Mouse (Mus musculus) liver, adult 2 months (tissue): ENCODE measurements around the gene Add3. TPM values are rescaled to one million over a fixed set of nuclear protein-coding genes. Genes with fewer than 3 reads are reported as not detected.

ENCODE experiments used
- DNase-seq: peaks from one replicate; pipeline ENCODE4 v3.0.0-alpha.2; 2011; ENCODE audit warnings: low read depth, low spot score; ENCODE audit errors: extremely low read depth
- H3K27ac ChIP-seq: fragments of 200-500 bp; replicated peaks from 2 replicates; pipeline ENCODE4 v1.5.1; 2012; ENCODE audit warnings: low read depth, mild to moderate bottlenecking, control low read depth, inconsistent platforms, low read length; ENCODE audit not compliant: insufficient read depth
- H3K27me3 ChIP-seq: fragments of 200-500 bp; 2 replicates; pipeline ENCODE4 v1.6.1; 2012; ENCODE audit warnings: mild to moderate bottlenecking, moderate library complexity, low read length, inconsistent platforms; ENCODE audit not compliant: control insufficient read depth, insufficient read depth
- H3K36me3 ChIP-seq: fragments of 200-500 bp; 2 replicates; pipeline ENCODE4 v1.6.1; 2012; ENCODE audit warnings: low read length, inconsistent platforms; ENCODE audit not compliant: control insufficient read depth, insufficient read depth
- H3K4me1 ChIP-seq: fragments of 200-500 bp; 2 replicates; pipeline ENCODE4 v1.6.1; 2011; ENCODE audit warnings: low read length; ENCODE audit not compliant: control insufficient read depth, insufficient read depth
- H3K4me3 ChIP-seq: fragments of 200-500 bp; 2 replicates; pipeline ENCODE4 v1.5.1; 2011; ENCODE audit warnings: low read depth, mild to moderate bottlenecking, control low read depth, low read length, moderate library complexity; ENCODE audit not compliant: insufficient read depth
- H3K79me2 ChIP-seq: fragments of 200-500 bp; 2 replicates; pipeline ENCODE4 v1.6.1; 2012; ENCODE audit warnings: inconsistent platforms, mild to moderate bottlenecking, low read length, moderate library complexity; ENCODE audit not compliant: control insufficient read depth, insufficient read depth
- H3K9ac ChIP-seq: fragments of 200-500 bp; 2 replicates; pipeline ENCODE4 v1.6.1; 2012; ENCODE audit warnings: low read depth, mild to moderate bottlenecking, control low read depth, inconsistent platforms, low read length
- CTCF ChIP-seq: fragments of 200-500 bp; IDR thresholded peaks from 2 replicates; pipeline ENCODE4 v1.5.1; 2011; ENCODE audit warnings: low read depth, low read length, control low read depth
- POLR2A ChIP-seq: fragments of 200-500 bp; IDR thresholded peaks from 2 replicates; pipeline ENCODE4 v1.6.1; 2011; ENCODE audit warnings: low read length, control low read depth; ENCODE audit not compliant: insufficient read depth; ENCODE audit errors: extremely low read depth
- WGBS: fragments of 180-500 bp; shearing (Covaris S2); methylation state at CpG from one replicate; pipeline ENCODE4 v1.1.7; 2018; 5-methylcytosine and 5-hydroxymethylcytosine counted together
- polyA plus RNA-seq: library from polyadenylated mRNA; depleted of rRNA; stranded (reverse); fragments of >200 nt; gene quantifications from 2 replicates; pipeline ENCODE4 v1.2.3, GENCODE M21; 2012
- total RNA-seq: library from RNA; depleted of rRNA; stranded (reverse); fragments of >200 nt; gene quantifications from 2 replicates; pipeline ENCODE4 v1.2.3, GENCODE M21; 2014

Add3 gene
- total and polyA plus RNA-seq, 2 experiments: 4.3 to 12.1 TPM

GRCm38 (mm10) chr19:53156361-53156760 lies 16.1 kb downstream of the Add3 start:
- no peak for TF ChIP-seq CTCF
- no peak for TF ChIP-seq POLR2A
- Histone ChIP-seq H3K27ac (no peak overlapping the region), H3K27me3 (no peaks in the 10 kb centered on the region), H3K9ac (no peak overlapping the region), H3K4me1 (peaks cover 3% of the 10 kb centered on the region; the same call in 1 of the 2 replicates), H3K36me3 (no peaks in the 10 kb centered on the region), H3K4me3 (no peak overlapping the region), H3K79me2 (peaks cover 3% of the 10 kb centered on the region; the same call in 1 of the 2 replicates)
- DNase-seq: no peak
- 87% methylated on average over 3 of the region's 3 CpGs for WGBS

DNA sequence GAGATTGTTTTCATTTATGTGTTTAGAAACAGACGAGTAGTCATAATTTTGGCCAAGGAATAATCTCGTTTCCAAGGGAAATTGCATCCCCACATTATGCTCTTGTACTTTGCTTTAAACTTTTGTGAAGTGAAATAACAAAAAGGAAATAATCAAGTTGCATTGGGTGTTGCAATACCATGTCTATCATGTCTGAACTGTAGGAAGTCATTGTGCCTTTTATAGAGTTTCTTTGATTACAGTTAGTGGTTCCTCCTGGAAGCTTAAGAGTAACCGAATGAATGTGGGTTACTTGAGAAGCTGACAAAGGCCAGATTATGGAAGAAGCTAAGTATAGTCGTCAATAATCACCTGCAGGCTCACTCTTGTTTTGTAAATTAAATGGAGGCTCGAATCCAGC lies 16.9 kb downstream of the Add3 start:
- H3K4me3 ChIP-seq: no peak overlapping the region
- WGBS: 71% methylated on average over 5 of the region's 5 CpGs

DNA sequence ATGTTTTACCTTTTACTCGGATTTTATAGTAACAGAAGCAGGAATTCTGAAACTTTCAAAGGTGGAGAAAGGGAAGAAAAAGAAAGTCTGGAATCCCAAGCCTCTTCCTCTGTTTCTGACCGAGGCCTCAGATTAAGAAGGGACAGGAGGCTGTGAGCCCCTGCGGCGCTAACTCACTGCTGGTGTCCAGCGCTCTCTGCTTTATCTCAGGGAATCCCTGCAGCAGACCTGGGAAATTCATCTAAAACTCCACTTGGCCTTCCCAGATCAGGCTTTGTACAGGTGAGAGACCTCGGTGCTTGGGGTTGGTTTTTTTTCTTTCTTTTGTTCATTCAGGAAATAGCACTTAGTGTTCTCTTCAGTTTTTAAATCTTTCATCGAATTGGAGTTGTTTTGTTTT lies 19.1 kb downstream of the Add3 start:
- H3K27me3 ChIP-seq: no peaks in the 10 kb centered on the region
- H3K9ac ChIP-seq: no peak overlapping the region
- H3K4me3 ChIP-seq: no peak overlapping the region
- no peak for TF ChIP-seq POLR2A
- H3K36me3 ChIP-seq: no peaks in the 10 kb centered on the region
- no peaks in the 10 kb centered on the region; the same call in 1 of the 2 replicates for H3K79me2 ChIP-seq
- DNase-seq: no peak
- H3K4me1 ChIP-seq: no peaks in the 10 kb centered on the region
- no peak overlapping the region for H3K27ac ChIP-seq
- WGBS: 84% methylated on average over 7 of the region's 7 CpGs

More for the DNA sequence above, 16.9 kb downstream of the Add3 start:
- Histone ChIP-seq H3K4me1 (peaks cover 3% of the 10 kb centered on the region; the same call in 1 of the 2 replicates), H3K27me3 (no peaks in the 10 kb centered on the region), H3K79me2 (no peaks in the 10 kb centered on the region; the same call in 1 of the 2 replicates), H3K27ac (no peak overlapping the region), H3K9ac (no peak overlapping the region), H3K36me3 (no peaks in the 10 kb centered on the region)
- DNase-seq: no peak
- TF ChIP-seq POLR2A: no peak
- TF ChIP-seq CTCF: no peak

DNA sequence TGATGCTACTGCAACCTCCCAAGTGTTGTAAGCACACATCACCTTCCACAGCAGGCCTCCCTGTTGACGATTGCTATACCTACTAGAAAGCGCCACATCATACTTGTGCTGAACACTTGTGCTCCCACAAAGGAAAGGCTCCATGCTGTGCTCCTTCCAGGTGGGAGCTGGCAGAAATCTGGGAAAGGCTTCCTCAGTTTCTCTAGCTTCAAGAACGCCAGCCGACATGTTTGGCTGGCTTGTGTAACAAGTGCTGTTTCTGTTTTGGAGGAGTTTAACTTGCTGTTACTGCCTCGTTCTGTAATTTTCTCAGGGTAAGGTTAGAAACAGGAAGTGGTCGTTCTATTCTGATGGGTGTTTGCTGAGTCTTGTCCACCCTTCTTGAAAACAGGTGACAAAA lies 22.7 kb downstream of the Add3 start:
- H3K4me3 ChIP-seq: no peak overlapping the region
- H3K27ac ChIP-seq: no peak overlapping the region
- WGBS: 87% methylated on average over 6 of the region's 6 CpGs
- no peak for DNase-seq
- no peak overlapping the region for H3K9ac ChIP-seq
- no peaks in the 10 kb centered on the region for H3K27me3 ChIP-seq
- peaks cover 3% of the 10 kb centered on the region; the same call in 1 of the 2 replicates for H3K79me2 ChIP-seq
- TF ChIP-seq CTCF (no peak), POLR2A (no peak)
- H3K4me1 ChIP-seq: no peaks in the 10 kb centered on the region
- no peaks in the 10 kb centered on the region for H3K36me3 ChIP-seq

DNA sequence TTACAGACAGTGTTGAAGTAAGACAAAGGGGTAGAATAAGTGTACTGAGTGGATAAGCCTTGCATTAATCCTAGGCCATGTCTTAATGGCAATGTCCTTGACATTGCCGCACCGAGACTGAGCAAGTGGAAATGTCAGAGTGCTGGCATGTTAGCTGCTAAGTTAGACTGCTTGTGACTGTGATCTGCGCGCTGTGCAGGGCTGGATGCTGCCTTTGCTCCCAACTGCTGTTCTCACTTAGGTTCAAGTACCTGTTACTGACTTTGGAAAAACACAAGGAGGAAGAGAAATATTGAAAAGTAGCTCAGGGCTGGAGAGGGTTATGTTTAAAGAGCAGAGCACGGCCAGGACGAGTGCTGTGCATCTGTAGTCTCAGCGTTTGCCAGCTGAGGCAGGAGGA lies 24.4 kb downstream of the Add3 start:
- Histone ChIP-seq H3K27ac (no peak overlapping the region), H3K36me3 (no peaks in the 10 kb centered on the region), H3K9ac (no peak overlapping the region), H3K79me2 (peaks cover 7% of the 10 kb centered on the region; the same call in 1 of the 2 replicates), H3K27me3 (no peaks in the 10 kb centered on the region), H3K4me3 (no peak overlapping the region), H3K4me1 (no peaks in the 10 kb centered on the region)
- DNase-seq: no peak
- 85% methylated on average over 7 of the region's 7 CpGs for WGBS
- TF ChIP-seq CTCF (no peak), POLR2A (no peak)

DNA sequence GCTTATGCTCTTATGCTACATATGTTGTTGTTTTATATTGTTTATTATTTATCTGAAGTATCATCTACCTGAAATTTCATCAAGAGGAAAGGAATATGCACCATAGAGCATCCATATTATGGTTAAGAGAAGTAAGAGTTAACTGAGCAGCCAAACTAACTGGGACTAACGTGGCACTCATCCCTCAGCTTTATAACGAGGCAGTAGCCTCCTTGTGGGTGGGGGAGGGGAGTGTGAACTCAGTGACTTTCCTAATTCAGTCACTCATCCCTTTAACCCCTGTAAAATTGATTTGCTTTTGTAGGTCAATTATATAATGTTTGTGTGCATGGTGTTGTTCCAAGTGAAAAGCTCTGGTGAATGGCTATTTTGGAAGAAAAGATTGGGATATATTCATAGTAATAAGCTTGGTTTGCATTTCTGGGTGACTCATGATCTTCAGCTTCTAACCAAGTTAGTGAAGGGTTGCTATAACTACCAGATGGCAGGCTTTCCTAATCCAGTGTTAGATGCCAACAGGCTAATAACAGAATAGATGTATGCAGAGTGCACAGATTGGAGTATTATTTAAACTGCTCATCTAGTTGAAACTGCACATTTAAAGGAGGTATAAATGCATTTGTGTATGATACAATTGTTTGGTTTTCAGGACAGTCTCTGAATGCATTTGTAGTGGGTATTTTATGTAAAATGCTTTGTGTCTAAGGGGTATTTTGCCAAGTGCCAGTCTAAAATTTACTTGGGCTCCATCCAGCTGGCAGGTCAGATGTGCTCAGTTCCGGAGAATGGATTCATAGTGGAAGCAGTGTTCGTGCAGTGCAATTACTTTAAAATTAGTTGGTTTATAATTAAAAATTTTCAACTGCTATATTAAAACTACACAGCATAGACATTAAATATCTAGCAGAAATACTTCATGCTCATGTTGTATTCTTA lies 25.3 kb downstream of the Add3 start:
- peak; percentile 55 for DNase-seq
- no peaks in the 10 kb centered on the region for H3K27me3 ChIP-seq
- WGBS: 15% methylated on average over 4 of the region's 4 CpGs
- no peaks in the 10 kb centered on the region for H3K36me3 ChIP-seq
- no peak overlapping the region for H3K4me3 ChIP-seq
- no peaks in the 10 kb centered on the region for H3K4me1 ChIP-seq
- H3K79me2 ChIP-seq: peaks cover 7% of the 10 kb centered on the region; the same call in 1 of the 2 replicates
- H3K27ac ChIP-seq: no peak overlapping the region
- no peak overlapping the region for H3K9ac ChIP-seq
- TF ChIP-seq POLR2A (no peak), CTCF (no peak)
